Mouse (Mus musculus) 3T3-L1 (cell line): ENCODE measurements around the gene Taf11.

Experiments used
- DNase-seq: peaks from one replicate; pipeline ENCODE4 v3.0.0-alpha.2; 2015; ENCODE audit warnings: low read depth, low spot score

Taf11 gene

DNA sequence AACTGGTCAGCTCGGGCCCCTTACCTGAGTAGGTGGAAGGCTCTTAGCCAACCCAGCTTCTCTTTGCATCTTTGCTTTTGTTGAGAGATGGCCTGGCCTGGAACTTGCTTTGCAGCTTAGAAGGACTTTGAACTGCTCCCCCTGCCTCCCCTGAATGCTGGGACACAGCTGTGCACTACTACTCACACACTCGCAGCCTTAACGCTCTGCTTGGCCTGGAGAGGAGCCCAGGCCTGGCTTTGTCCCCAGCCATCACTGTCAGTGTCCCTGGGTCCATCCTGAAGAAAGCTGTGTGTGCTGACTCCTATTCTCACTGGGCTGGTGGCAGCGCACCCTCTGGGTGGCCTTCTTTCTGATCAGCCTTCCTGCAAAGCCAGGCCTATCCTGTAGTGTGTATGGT, 11.0 kb upstream of the Taf11 start:
- DNase-seq, result no peak

GRCm38 (mm10) chr17:27916366-27916765, 6.7 kb upstream of the Taf11 start:
- DNase-seq, result no peak

DNA sequence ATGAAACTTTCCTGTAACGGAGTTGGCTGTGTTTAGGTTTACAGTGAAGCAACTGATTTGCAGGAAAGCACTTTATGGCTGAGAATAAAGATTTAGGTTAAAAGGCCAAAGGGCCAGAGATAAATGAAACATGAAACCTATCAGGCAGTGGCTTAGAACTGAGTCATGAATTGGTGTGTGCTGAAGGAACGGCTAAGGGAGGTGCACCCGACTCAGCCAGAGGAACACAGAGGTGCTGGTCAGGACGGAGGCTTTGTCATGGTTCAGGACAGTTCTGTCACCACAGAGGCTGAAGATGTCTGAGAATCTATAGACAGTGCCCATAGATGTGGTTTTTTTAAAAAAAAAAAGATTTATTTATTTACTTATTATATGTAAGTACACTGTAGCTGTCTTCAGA, 5.1 kb upstream of the Taf11 start:
- DNase-seq, result no peak

DNA sequence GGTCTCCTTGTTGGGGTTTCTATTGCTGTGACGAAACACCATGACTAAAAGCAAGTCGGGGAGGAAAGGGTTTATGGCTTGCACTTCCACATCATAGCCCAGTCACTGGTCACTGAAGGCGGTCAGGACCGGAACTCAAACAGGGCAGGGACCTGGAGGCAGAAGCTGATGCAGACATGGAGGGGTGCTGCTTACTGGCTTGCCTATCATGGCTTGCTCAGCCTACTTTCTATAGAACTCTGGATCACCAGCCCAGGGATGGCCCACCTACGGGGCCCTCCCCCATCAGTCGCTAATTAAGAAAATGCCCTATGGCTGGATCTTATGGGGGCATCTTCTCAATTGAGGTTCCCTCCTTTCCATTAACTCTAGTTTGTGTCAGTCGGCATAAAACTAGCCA, 1.7 kb upstream of the Taf11 start:
- no peak for DNase-seq

GRCm38 (mm10) chr17:27908888-27909621, 589 bp downstream of the Taf11 start, which contains the start of gene Anks1:
Anks1 (plus strand) TSS chr17:27909306.
- peak; percentile 91 for DNase-seq

GRCm38 (mm10) chr17:27908206-27908887, 1.3 kb downstream of the Taf11 start:
- DNase-seq, result peak; percentile 58

GRCm38 (mm10) chr17:27907512-27908205, 2.0 kb downstream of the Taf11 start:
- DNase-seq, result peak; percentile 96

GRCm38 (mm10) chr17:27886499-27887210, 23.0 kb downstream of the Taf11 start:
- no peak for DNase-seq

DNA sequence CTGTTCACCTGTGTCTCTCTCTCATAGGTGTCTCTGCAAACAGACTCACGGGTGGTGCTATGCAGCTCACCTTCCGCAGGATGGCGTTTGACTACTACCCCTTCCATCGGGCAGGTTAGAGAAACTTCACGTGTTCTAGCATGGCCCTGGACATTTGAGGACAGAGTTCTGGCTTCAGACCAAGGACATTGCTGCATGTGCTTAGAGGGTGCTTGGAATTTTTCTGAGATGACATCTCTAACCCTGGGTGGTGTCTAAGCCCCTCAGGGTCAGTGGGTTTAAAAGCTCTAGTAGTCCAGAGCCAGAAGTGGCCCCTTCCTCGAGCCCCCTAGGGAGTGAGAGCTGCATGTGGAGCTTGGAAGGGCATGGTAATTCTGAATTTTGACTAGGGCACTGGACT, 25.6 kb downstream of the Taf11 start:
- DNase-seq, result no peak

DNA sequence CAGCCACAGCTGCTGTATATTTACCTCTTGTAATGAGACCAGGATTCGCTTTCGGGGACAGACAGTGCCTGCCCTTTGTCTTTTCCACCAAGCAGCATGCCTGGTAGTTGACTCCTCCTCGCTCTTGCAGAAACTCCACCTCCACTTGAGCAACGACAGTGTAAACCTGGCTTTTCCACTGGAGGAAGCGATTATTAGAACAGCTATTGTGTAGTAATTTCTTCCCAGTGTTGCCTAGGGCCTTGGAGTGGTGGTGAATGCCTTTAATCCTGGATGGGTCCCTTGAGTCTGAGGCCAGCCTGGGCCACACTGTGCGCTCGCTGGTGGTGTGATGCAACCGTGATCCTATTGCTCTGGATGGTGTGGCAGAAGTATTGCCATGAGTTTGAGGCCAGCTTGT, 26.5 kb downstream of the Taf11 start:
- DNase-seq, result no peak

DNA sequence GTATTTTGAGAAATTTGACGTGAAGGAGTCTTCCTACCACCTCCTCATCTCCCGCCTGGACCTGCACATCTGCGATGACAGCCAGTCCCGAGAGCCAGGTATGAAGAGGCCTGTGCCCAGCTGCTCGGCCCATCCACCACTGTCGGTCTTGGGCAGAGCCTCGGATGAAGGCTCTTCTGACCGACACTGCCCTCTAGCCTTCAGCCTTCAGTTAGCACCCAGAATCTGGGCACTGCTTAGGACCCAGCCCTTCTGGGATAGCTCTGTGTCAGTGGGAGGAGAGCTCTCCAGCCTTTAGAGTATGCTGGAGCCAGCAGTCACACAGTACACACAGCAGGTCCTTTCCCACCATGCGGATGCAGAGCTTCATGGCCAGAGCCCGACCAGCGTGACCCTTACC, 28.1 kb downstream of the Taf11 start:
- peak; percentile 55 for DNase-seq

- DNase-seq, result no peak
Observed at GRCm38 (mm10) chr17:27874510-27874909, 35.1 kb downstream of the Taf11 start.

DNA sequence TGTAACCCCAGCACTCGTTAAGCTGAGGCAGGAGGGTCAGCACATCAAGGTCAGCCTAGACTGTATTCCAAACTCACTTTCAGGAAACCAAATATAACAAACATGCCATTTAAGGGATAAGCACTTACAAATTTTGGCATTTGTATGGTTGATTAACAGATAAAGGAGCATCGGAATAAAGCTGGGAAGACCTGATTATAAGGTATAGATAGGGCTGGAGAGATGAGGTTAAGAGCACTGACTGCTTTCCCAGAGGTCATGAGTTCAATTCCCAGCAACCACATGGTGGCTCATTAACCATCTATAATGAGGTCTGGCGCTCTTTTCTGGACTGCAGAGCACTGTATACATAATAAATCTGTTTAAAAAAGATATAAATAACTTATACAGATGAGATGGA, 36.1 kb downstream of the Taf11 start:
- DNase-seq, result no peak

DNA sequence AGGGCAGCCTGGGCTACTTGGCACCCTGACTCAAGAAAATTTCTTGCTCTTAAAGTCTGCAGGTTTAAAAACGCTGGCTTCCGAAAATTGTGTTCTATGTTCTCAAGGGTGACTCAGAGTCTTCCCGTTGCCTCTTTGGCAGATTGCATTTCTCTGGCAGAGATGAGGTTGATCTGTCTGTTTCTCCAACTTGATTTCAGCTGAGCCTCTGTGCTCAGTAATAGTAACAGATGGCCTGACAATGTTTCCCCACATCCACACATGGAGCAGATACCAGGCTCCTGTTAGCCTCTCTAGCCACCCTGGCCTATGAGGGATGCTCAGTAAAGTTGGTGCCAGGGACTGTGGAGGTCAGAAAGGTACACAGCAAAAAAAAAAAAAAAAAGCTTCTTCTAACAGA, 37.8 kb downstream of the Taf11 start:
- peak; percentile 44 for DNase-seq

GRCm38 (mm10) chr17:27866737-27867136, 42.9 kb downstream of the Taf11 start:
- DNase-seq, result no peak

DNA sequence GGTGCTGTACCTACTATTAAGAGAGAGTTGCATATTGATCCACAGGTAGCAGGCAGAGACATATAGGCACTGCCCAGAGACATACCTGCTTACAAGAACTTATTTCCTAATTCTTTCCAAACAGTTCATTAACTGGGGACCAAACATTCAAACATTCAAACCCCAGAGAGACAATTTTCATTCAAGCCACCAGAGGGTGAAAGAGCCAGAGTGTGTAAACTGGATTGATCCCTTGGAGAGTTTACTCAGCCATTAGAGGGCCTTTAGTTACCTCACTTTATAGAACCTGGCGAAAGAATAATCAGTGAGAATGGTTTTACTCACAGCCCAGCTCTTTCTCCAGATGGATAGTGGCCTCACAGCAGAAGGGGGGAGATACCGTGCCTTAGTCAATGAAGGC, 44.2 kb downstream of the Taf11 start:
- DNase-seq, result no peak

DNA sequence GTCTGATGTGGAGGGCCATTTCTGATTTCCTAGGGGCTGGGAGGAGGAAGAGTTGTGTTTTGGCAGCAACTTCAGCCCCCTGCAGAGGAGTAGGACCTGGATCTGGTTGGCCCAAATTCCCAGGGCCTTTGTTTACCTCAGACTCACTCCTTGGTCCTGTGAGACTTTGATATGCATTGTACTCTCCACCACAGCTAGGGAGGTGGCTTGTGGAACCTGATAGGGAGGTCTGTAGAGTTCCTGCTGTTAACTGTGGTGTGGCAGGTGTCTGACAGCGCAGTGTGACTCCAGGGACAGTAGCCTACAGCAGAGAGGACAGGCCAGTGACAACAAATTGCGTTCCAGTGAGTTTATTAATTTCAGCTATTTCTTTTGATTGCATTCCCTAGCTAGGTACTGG, 50.5 kb downstream of the Taf11 start:
- no peak for DNase-seq

- DNase-seq, result peak; percentile 37
Observed at GRCm38 (mm10) chr17:27857649-27858475, 51.8 kb downstream of the Taf11 start.

- DNase-seq, result peak; percentile 77
Observed at GRCm38 (mm10) chr17:27856798-27857648, 52.6 kb downstream of the Taf11 start.

- peak; percentile 82 for DNase-seq
Observed at GRCm38 (mm10) chr17:27856265-27856797, 53.3 kb downstream of the Taf11 start, which contains the start of gene Uhrf1bp1. Uhrf1bp1 (plus strand) TSS chr17:27856441.
